Mouse (Mus musculus): ENCODE measurements around the gene Diaph3.

- TF ChIP-seq CTCF (IDR thresholded peaks at IDR 0.05; ENCODE audit: low read depth): no peak
- no peak for TF ChIP-seq EP300 (IDR thresholded peaks at IDR 0.05; ENCODE audit: low read depth)
Observed at GRCm38 (mm10) chr14:86833003-86833402, 308.0 kb downstream of the Diaph3 start.
